Mouse (Mus musculus) heart, embryonic 13.5 days (tissue): ENCODE results near the gene Trpc4ap. TPM values are rescaled to one million over a fixed set of nuclear protein-coding genes. Genes with fewer than 3 reads are reported as not detected.
"Not testable (repeated sequence)": the region's sequence is repeated elsewhere in the genome, so short reads cannot be mapped to it uniquely, and the experiment has no call there.

Experiments
- ATAC-seq: fragments of 200-750 bp; cut with Nextera tagmentation; 2 replicates; pipeline ENCODE4 v1.8.0; 2017; ENCODE audit warnings: moderate TSS enrichment; ENCODE audit not compliant: insufficient number of reproducible peaks, low FRiP score, low TSS enrichment; ENCODE audit errors: extremely low read depth
- H3K27ac ChIP-seq: fragments of 300-500 bp; sonication (generic); replicated peaks from 2 replicates; pipeline ENCODE4 v1.5.1; 2015; ENCODE audit warnings: moderate library complexity, mild to moderate bottlenecking, inconsistent platforms
- H3K27me3 ChIP-seq: fragments of 300-500 bp; sonication (generic); replicated peaks from 2 replicates; pipeline ENCODE4 v1.6.1; 2015; ENCODE audit warnings: mild to moderate bottlenecking, inconsistent platforms
- H3K36me3 ChIP-seq: fragments of 300-500 bp; sonication (generic); 2 replicates; pipeline ENCODE4 v1.6.1; 2015; ENCODE audit warnings: mild to moderate bottlenecking, inconsistent platforms
- H3K4me1 ChIP-seq: fragments of 300-500 bp; sonication (generic); 2 replicates; pipeline ENCODE4 v1.6.1; 2015; ENCODE audit warnings: inconsistent platforms
- H3K4me2 ChIP-seq: fragments of 300-500 bp; sonication (generic); 2 replicates; pipeline ENCODE4 v1.6.1; 2015; ENCODE audit warnings: inconsistent platforms, mild to moderate bottlenecking, moderate library complexity
- H3K4me3 ChIP-seq: fragments of 300-500 bp; sonication (generic); 2 replicates; pipeline ENCODE4 v1.5.1; 2015; ENCODE audit warnings: moderate library complexity, mild to moderate bottlenecking, inconsistent platforms
- H3K9ac ChIP-seq: fragments of 300-500 bp; sonication (generic); 2 replicates; pipeline ENCODE4 v1.6.1; 2015; ENCODE audit warnings: inconsistent platforms, mild to moderate bottlenecking, moderate library complexity
- H3K9me3 ChIP-seq: fragments of 300-500 bp; sonication (generic); 2 replicates; pipeline ENCODE4 v1.6.1; 2016; ENCODE audit warnings: inconsistent platforms
- WGBS: fragments of 180-500 bp; shearing (Covaris S2); methylation state at CpG from one replicate; pipeline ENCODE4 v1.1.7; 2015; ENCODE audit warnings: mixed read lengths; 5-methylcytosine and 5-hydroxymethylcytosine counted together
- polyA plus RNA-seq: library from polyadenylated mRNA; unstranded; fragments of >200 nt; fragmentation: Nextera tagmentation; extraction: Ambion mirVana; gene quantifications from 2 replicates; pipeline ENCODE4 v1.2.1, GENCODE M21; 2015

The Trpc4ap gene
- polyA plus RNA-seq, 1 experiment from 2014 or later, result 93.9 TPM

- peak within 1 kb of the TSS; percentile 90 for H3K27ac ChIP-seq
- peak within 1 kb of the TSS; percentile 84 for H3K4me2 ChIP-seq
These were observed 81.2 kb downstream of the Trpc4ap start, which contains the start of gene Myh7b for GRCm38 (mm10) chr2:155610978-155611377. Myh7b (plus strand) TSS chr2:155611212.

DNA sequence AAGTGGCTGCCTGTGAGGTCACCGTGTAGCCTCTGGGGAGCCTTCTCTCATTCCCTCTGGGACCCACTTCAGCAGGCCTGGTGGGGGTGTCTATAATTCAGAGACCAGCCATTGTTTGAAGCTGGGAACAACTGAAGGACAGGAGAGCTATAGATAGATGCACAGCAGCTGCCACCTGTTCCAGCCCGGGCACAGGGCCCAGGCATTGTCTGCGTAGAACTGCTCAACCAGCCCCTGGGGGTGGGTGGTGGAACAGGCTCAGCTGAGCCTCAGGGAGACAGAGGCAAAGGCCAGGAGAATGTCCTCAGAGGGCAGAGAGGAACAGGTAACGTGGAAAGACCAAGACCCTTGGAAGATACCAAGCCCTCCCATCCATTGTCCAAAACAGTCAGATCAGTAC, 85.8 kb downstream of the Trpc4ap start:
- Histone ChIP-seq H3K9ac (peak overlapping the region; percentile 61; the same call in 1 of the 2 replicates), H3K4me3 (no peak overlapping the region), H3K4me1 (peaks cover 44% of the 10 kb centered on the region), H3K4me2 (peak overlapping the region; percentile 56), H3K9me3 (no peaks in the 10 kb centered on the region), H3K36me3 (no peaks in the 10 kb centered on the region), H3K27ac (peak overlapping the region; percentile 91), H3K27me3 (no peaks in the 10 kb centered on the region)
- 46% methylated on average over 4 of the region's 4 CpGs for WGBS
- no peak for ATAC-seq

More at GRCm38 (mm10) chr2:155610978-155611377, 81.2 kb downstream of the Trpc4ap start, which contains the start of gene Myh7b:
- no peaks in the 10 kb centered on the region for H3K9me3 ChIP-seq
- peak within 1 kb of the TSS; percentile 85 for H3K9ac ChIP-seq
- H3K4me3 ChIP-seq, result peak within 1 kb of the TSS; percentile 55
- H3K4me1 ChIP-seq, result peaks cover 56% of the 10 kb centered on the region
- 32% methylated on average over 4 of the region's 4 CpGs for WGBS
- peaks cover 24% of the 10 kb centered on the region for H3K36me3 ChIP-seq
- peak; percentile 22; the same call in 1 of the 2 replicates for ATAC-seq
- no peaks in the 10 kb centered on the region for H3K27me3 ChIP-seq

GRCm38 (mm10) chr2:155605236-155605589, 87.0 kb downstream of the Trpc4ap start:
- H3K9me3 ChIP-seq, ATAC-seq, H3K27me3 ChIP-seq, H3K4me3 ChIP-seq, H3K36me3 ChIP-seq: not testable (repeated sequence)
- H3K27ac ChIP-seq, result peak overlapping the region; percentile 91
- peak overlapping the region; percentile 56 for H3K4me2 ChIP-seq
- peak overlapping the region; percentile 63 for H3K9ac ChIP-seq
- H3K4me1 ChIP-seq, result peaks cover 38% of the 10 kb centered on the region
- WGBS, result 46% methylated on average over 4 of the region's 4 CpGs

- Histone ChIP-seq H3K4me3 (no peak overlapping the region), H3K9me3 (no peaks in the 10 kb centered on the region), H3K27me3 (no peaks in the 10 kb centered on the region), H3K4me2 (peak overlapping the region; percentile 56), H3K36me3 (no peaks in the 10 kb centered on the region), H3K4me1 (peaks cover 38% of the 10 kb centered on the region), H3K9ac (peak overlapping the region; percentile 67), H3K27ac (peak overlapping the region; percentile 91)
- WGBS, result 25% methylated on average over 10 of the region's 10 CpGs
- peak; percentile 44; the same call in 1 of the 2 replicates for ATAC-seq
These were observed 87.5 kb downstream of the Trpc4ap start for GRCm38 (mm10) chr2:155604560-155605235.

DNA sequence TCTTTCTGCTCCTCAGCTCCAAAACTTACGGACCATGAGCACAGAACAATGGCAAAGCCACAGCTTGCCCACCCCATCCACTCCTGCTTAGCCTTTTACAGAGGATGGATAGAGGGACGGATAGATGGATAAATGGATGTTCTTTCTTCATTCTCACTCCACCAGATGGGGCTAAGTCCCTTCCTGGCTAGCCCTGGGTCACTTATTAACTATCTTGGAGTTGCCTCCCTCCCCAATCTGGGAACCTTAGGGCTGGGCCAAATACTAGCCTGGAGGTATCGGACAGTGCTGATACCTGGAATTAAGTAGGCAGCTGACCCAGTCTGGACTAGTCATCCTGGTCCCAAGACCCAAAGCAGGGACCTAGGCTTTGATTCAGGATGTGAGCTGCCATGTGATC, 88.5 kb downstream of the Trpc4ap start:
- no peak for ATAC-seq
- no peak overlapping the region for H3K9ac ChIP-seq
- H3K9me3 ChIP-seq, result no peaks in the 10 kb centered on the region
- no peaks in the 10 kb centered on the region for H3K36me3 ChIP-seq
- no peaks in the 10 kb centered on the region for H3K27me3 ChIP-seq
- peaks cover 38% of the 10 kb centered on the region for H3K4me1 ChIP-seq
- WGBS, result 61% methylated on average over 3 of the region's 3 CpGs
- no peak overlapping the region for H3K4me2 ChIP-seq
- H3K27ac ChIP-seq, result peak overlapping the region; percentile 91; the same call in 1 of the 2 replicates
- no peak overlapping the region for H3K4me3 ChIP-seq

- 73% methylated on average over 6 of the region's 6 CpGs for WGBS
- H3K27me3 ChIP-seq, result 0 out of 2 replicates have a peak, but pooled peaks cover 4% of the 10 kb centered on the region
- H3K4me3 ChIP-seq, result no peak overlapping the region
- ATAC-seq, result no peak
- no peaks in the 10 kb centered on the region for H3K9me3 ChIP-seq
- H3K4me1 ChIP-seq, result peaks cover 23% of the 10 kb centered on the region
- H3K27ac ChIP-seq, result no peak overlapping the region
- no peak overlapping the region for H3K4me2 ChIP-seq
- H3K9ac ChIP-seq, result no peak overlapping the region
- H3K36me3 ChIP-seq, result no peaks in the 10 kb centered on the region
These were observed 96.7 kb downstream of the Trpc4ap start for GRCm38 (mm10) chr2:155595516-155595915.

DNA sequence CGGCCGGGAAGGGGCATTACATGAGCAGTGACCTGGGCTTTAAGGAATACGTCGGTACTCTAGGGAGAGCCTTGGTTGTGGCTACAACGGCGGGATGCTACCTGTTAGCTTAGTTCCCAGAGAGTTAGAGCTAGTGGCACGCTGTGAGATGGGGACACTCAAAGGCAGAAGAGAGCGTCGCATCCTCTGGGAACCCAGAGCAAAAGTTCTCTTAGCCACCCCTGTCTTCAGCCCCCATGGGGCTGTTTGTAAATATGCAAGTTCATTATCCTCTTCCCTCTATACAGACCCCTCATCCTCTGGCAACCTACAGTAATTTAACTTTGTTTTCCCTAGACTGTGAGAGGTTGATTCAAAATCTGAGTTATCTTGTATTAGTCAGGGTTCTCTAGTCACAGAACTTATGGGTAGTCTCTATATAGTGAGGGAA, 99.3 kb downstream of the Trpc4ap start:
- peaks cover 23% of the 10 kb centered on the region for H3K4me1 ChIP-seq
- H3K36me3 ChIP-seq, result no peaks in the 10 kb centered on the region
- WGBS, result 1% methylated on average over 9 of the region's 9 CpGs
- peak overlapping the region; percentile 70 for H3K4me3 ChIP-seq
- no peaks in the 10 kb centered on the region for H3K9me3 ChIP-seq
- ATAC-seq, result no peak
- H3K4me2 ChIP-seq, result peak overlapping the region; percentile 79
- peak overlapping the region; percentile 87 for H3K27ac ChIP-seq
- H3K9ac ChIP-seq, result peak overlapping the region; percentile 89
- 0 out of 2 replicates have a peak, but pooled peaks cover 4% of the 10 kb centered on the region for H3K27me3 ChIP-seq

GRCm38 (mm10) chr2:155592137-155592853, 99.9 kb downstream of the Trpc4ap start, which contains the start of gene Gss:
Gss (minus strand) TSS chr2:155592810.
- Histone ChIP-seq H3K4me3 (peak within 1 kb of the TSS; percentile 70), H3K27ac (peak within 1 kb of the TSS; percentile 87), H3K9ac (peak within 1 kb of the TSS; percentile 89), H3K4me1 (peaks cover 23% of the 10 kb centered on the region), H3K27me3 (0 out of 2 replicates have a peak, but pooled peaks cover 4% of the 10 kb centered on the region), H3K36me3 (no peaks in the 10 kb centered on the region), H3K9me3 (no peaks in the 10 kb centered on the region), H3K4me2 (peak within 1 kb of the TSS; percentile 79)
- ATAC-seq, result peak; percentile 89
- WGBS, result under 1% methylated on average over 53 of the region's 53 CpGs

- no peaks in the 10 kb centered on the region for H3K9me3 ChIP-seq
- WGBS, result 6% methylated on average over 6 of the region's 6 CpGs
- peaks cover 18% of the 10 kb centered on the region for H3K4me1 ChIP-seq
- H3K27ac ChIP-seq, result peak overlapping the region; percentile 87
- peak overlapping the region; percentile 89 for H3K9ac ChIP-seq
- H3K36me3 ChIP-seq, result peaks cover 4% of the 10 kb centered on the region; the same call in 1 of the 2 replicates
- H3K4me3 ChIP-seq, result peak overlapping the region; percentile 70
- H3K4me2 ChIP-seq, result peak overlapping the region; percentile 79
- H3K27me3 ChIP-seq, result 0 out of 2 replicates have a peak, but pooled peaks cover 4% of the 10 kb centered on the region
- no peak for ATAC-seq
These were observed 100.5 kb downstream of the Trpc4ap start for GRCm38 (mm10) chr2:155591676-155592075.

DNA sequence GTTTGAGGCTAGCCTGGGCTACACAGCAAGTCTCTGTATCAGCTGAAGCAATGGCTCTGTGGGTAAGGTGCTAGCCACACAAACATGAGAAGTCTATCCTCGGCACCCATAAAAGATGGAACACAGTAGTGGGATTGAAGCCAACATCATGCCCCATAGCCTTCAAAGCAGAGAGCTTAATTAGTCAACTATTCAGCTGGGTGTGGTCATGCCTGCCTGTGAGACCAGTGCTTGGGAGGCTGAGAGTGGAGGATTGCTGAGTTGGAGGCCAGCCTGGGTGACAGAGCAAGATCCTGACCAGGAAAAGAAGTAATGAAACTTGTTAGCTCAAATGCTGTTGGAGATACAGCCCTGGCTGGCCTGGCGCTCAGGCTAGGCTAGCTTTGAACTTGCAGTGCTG, 101.3 kb downstream of the Trpc4ap start:
- H3K27me3 ChIP-seq, result 0 out of 2 replicates have a peak, but pooled peaks cover 4% of the 10 kb centered on the region
- peaks cover 14% of the 10 kb centered on the region for H3K4me1 ChIP-seq
- WGBS, result 85% methylated on average over 2 of the region's 2 CpGs
- peak overlapping the region; percentile 79; the same call in 1 of the 2 replicates for H3K4me2 ChIP-seq
- ATAC-seq, result no peak
- H3K9ac ChIP-seq, result peak overlapping the region; percentile 89
- no peaks in the 10 kb centered on the region for H3K9me3 ChIP-seq
- H3K27ac ChIP-seq, result no peak overlapping the region
- H3K4me3 ChIP-seq, result no peak overlapping the region
- H3K36me3 ChIP-seq, result peaks cover 4% of the 10 kb centered on the region; the same call in 1 of the 2 replicates

GRCm38 (mm10) chr2:155589521-155589920, 102.7 kb downstream of the Trpc4ap start:
- 63% methylated on average over 6 of the region's 6 CpGs for WGBS
- Histone ChIP-seq H3K9ac (0 out of 2 replicates have a peak overlapping the region, but pooled peaks have one; percentile 3), H3K4me3 (no peak overlapping the region), H3K9me3 (no peaks in the 10 kb centered on the region), H3K4me2 (no peak overlapping the region), H3K4me1 (peaks cover 14% of the 10 kb centered on the region), H3K27ac (no peak overlapping the region), H3K36me3 (peaks cover 4% of the 10 kb centered on the region; the same call in 1 of the 2 replicates), H3K27me3 (no peaks in the 10 kb centered on the region)
- ATAC-seq, result no peak
